Mouse (Mus musculus) heart, embryonic 11.5 days (tissue): ENCODE data around the gene Grm1. TPM values are rescaled to one million over a fixed set of nuclear protein-coding genes. Genes with fewer than 3 reads are reported as not detected.

ENCODE experiments used
- ATAC-seq: fragments of 200-750 bp; cut with Nextera tagmentation; replicated peaks from 2 replicates; pipeline ENCODE4 v1.8.0; 2017; ENCODE audit warnings: moderate library complexity; ENCODE audit not compliant: insufficient number of reproducible peaks, low FRiP score, low TSS enrichment
- H3K27ac ChIP-seq: fragments of 300-500 bp; sonication (generic); 2 replicates; pipeline ENCODE4 v1.5.1; 2014; ENCODE audit warnings: mild to moderate bottlenecking, low read depth, low read length
- H3K27me3 ChIP-seq: fragments of 300-500 bp; sonication (generic); 2 replicates; pipeline ENCODE4 v1.6.1; 2014; ENCODE audit warnings: mild to moderate bottlenecking, low read length, mixed read lengths; ENCODE audit not compliant: control insufficient read depth, insufficient read depth
- H3K36me3 ChIP-seq: fragments of 300-500 bp; sonication (generic); 2 replicates; pipeline ENCODE4 v1.6.1; 2014; ENCODE audit warnings: mild to moderate bottlenecking, low read length, moderate library complexity, mixed read lengths; ENCODE audit not compliant: control insufficient read depth, insufficient read depth
- H3K4me1 ChIP-seq: fragments of 300-500 bp; sonication (generic); 2 replicates; pipeline ENCODE4 v1.6.1; 2014; ENCODE audit warnings: low read length; ENCODE audit not compliant: control insufficient read depth, insufficient read depth
- H3K4me2 ChIP-seq: fragments of 300-500 bp; sonication (generic); 2 replicates; pipeline ENCODE4 v1.6.1; 2014; ENCODE audit warnings: mild to moderate bottlenecking, moderate library complexity
- H3K4me3 ChIP-seq: fragments of 300-500 bp; sonication (generic); 2 replicates; pipeline ENCODE4 v1.5.1; 2014; ENCODE audit warnings: low read depth, low read length
- H3K9ac ChIP-seq: fragments of 300-500 bp; sonication (generic); 2 replicates; pipeline ENCODE4 v1.6.1; 2014; ENCODE audit warnings: mild to moderate bottlenecking, low read depth, low read length, moderate library complexity
- H3K9me3 ChIP-seq: fragments of 300-500 bp; sonication (generic); replicated peaks from 2 replicates; pipeline ENCODE4 v1.6.1; 2016; ENCODE audit warnings: low read length; ENCODE audit not compliant: control insufficient read depth
- WGBS: fragments of 180-500 bp; shearing (Covaris S2); extraction: QIAGEN DNeasy Blood & Tissue Kit; methylation state at CpG from one replicate; pipeline ENCODE4 v1.1.7; 2014; ENCODE audit not compliant: insufficient replicate concordance; 5-methylcytosine and 5-hydroxymethylcytosine counted together
- polyA plus RNA-seq: library from polyadenylated mRNA; unstranded; fragments of >200 nt; fragmentation: Nextera tagmentation; extraction: Ambion mirVana; gene quantifications from 2 replicates; pipeline ENCODE4 v1.2.1, GENCODE M21; 2014

Grm1 gene
- polyA plus RNA-seq, 1 experiment from 2014 or later: not detected

DNA sequence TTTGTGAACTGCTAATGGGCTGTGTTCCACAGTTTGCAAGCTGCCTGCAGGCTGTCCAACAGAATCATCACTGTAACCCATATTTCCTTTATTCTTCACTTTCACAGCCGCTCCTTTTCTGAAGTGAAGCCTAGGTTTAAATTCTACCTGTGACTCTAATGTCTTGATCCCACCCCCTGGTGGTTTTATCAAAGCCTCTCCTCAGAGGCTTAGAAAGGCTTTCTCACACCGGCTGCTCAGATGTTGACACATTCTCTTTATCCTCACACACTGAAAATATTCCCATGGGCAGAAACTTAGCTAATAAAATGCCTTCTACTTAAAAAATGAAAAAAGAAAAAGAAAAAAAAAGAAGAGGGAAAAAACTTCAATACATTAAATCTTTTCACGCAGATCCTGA, 210.0 kb downstream of the Grm1 start:
- 30% methylated on average over 3 of the region's 3 CpGs for WGBS
- H3K4me3 ChIP-seq: no peak overlapping the region
- no peak for ATAC-seq
- no peaks in the 10 kb centered on the region for H3K36me3 ChIP-seq
- no peak overlapping the region for H3K4me2 ChIP-seq
- H3K4me1 ChIP-seq: no peaks in the 10 kb centered on the region
- no peaks in the 10 kb centered on the region for H3K9me3 ChIP-seq
- H3K9ac ChIP-seq: no peak overlapping the region
- H3K27me3 ChIP-seq: no peaks in the 10 kb centered on the region
- no peak overlapping the region for H3K27ac ChIP-seq

DNA sequence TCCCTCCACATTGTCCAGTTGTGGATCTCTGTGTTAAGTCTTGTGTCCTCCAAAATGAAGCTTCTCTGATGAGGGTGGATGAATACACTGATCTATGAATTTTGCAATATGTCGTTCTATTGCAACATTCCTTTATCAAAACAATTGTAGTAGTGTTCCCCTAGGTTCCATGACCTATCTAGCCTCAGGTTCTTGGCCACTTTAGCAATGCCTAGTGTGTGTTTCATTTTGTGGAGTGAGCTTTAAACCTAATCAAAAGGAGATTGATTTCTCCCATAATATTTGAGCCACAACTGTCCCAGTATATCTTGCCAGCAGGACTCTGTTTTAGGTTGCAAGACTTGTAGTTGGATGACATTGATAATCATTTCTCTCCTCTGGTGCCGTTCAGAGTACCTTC, 211.9 kb downstream of the Grm1 start:
- 64% methylated on average over 2 of the region's 2 CpGs for WGBS
- no peak overlapping the region for H3K9ac ChIP-seq
- no peaks in the 10 kb centered on the region for H3K9me3 ChIP-seq
- no peaks in the 10 kb centered on the region for H3K4me1 ChIP-seq
- ATAC-seq: no peak
- no peaks in the 10 kb centered on the region for H3K36me3 ChIP-seq
- no peaks in the 10 kb centered on the region for H3K27me3 ChIP-seq
- no peak overlapping the region for H3K27ac ChIP-seq
- no peak overlapping the region for H3K4me3 ChIP-seq
- no peak overlapping the region for H3K4me2 ChIP-seq

DNA sequence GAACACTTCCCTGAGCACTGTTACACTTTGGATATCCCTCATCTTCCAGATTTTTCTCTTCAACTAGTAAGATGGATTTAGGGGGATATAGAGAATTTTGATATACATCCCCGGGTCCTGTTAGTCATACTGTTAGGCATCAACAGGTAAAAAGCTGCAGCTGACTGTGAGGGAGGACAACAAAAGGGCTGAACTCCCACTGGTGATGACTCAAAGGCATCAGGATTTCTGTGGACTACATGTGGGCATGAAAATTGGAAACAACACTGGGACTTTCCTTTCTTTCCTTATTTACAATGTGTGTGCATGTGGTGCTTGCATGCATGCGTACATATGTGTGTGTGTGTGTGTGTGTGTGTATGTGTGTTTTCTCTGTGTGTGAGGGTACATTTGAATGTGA, 215.9 kb downstream of the Grm1 start:
- no peak for ATAC-seq
- Histone ChIP-seq H3K4me3 (no peak overlapping the region), H3K9me3 (no peaks in the 10 kb centered on the region), H3K9ac (no peak overlapping the region), H3K4me2 (no peak overlapping the region), H3K36me3 (no peaks in the 10 kb centered on the region), H3K27ac (no peak overlapping the region), H3K27me3 (no peaks in the 10 kb centered on the region), H3K4me1 (no peaks in the 10 kb centered on the region)
- WGBS: 76% methylated on average over 2 of the region's 2 CpGs

DNA sequence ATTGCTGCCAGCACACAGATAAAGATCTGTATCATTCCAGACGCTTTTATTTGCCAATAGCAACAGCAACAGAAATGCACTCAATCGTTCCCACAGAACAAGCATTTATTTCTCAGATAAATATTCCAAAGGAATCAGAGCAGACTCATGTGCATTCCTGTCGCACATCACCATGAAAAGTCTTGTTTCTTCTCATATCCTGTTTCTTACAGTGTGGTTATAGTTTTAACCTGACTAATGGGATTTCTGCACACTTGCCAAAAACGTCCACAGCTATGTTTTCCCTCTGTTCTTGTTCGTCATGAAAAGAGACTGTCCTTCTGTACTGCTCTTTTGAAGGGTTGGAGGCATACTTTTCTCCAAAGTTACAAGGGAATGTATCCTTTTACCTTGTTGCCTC, 217.4 kb downstream of the Grm1 start:
- H3K4me1 ChIP-seq: no peaks in the 10 kb centered on the region
- H3K4me2 ChIP-seq: no peak overlapping the region
- H3K27ac ChIP-seq: no peak overlapping the region
- 58% methylated on average over 5 of the region's 5 CpGs for WGBS
- no peak for ATAC-seq
- no peaks in the 10 kb centered on the region for H3K36me3 ChIP-seq
- no peak overlapping the region for H3K9ac ChIP-seq
- H3K4me3 ChIP-seq: no peak overlapping the region
- H3K9me3 ChIP-seq: no peaks in the 10 kb centered on the region
- H3K27me3 ChIP-seq: no peaks in the 10 kb centered on the region

DNA sequence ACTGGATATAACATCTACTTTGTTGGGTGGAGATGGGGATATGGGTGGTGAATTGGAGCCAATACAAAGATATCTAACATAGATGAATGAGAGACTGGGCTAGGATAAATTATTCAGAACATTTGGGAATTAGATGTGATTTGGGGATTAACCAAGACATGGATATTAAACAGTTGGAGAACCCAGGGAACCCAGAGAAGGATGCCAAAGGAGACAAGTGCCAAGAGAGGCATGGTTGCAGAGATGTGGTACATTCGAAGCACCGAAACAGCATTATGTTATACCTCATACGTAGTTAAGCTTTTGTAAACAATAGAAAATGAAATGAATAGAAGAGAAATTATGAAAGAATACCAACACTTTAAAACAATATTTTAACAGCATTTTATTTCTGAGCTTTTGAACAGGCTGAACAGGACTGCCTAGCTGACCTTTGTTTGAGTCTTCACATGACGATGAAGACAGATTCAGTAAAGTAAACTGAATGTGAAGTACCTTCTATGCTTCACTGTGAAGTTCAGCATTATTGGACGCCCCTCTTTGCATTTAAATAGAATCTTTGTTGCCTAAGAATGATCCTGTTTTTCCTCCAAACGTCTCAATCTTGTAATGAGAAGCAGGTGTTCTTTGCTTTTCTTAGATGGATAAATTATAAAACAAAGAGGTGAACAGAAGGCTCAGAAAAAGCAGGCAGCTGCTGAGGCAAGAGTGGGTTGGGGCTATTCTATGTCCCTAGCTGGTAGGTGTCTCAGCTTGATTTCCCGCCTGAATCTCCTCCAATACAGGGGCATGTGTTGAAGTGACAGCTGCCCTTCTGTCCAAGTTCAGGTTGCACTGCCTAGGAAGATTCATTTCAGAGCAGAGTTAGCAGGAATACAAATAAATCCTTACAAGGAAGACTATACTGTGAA, 234.5 kb downstream of the Grm1 start:
- no peaks in the 10 kb centered on the region for H3K27me3 ChIP-seq
- 75% methylated on average over 7 of the region's 7 CpGs for WGBS

DNA sequence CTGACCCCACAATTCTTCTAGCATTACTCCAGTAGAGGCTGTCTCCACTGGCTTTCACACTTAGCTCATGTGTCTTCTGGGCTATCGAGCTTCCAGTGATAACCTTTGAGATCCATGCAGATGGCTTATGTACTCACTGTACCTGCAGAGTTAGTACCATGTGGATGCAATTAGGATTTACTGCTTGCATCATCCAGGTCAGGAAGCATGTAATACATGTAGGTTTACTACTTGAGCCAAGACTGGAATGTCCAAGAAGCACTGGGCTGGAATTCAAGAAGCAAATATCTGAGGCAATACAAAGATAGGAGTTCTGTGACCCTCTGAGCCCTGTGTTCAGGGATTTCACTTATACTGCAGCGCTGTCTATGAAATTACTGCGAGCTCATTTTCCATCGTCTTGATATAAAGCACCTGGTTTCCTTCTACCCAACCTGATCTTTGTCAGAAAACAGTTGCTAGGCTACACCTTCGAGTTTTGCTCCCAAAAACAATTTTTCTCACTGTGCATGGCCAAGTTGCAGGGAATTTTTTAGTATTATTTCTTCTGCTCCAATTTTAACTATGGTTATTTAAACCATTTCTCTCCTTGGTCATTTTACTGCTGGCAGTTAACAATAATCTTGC, 237.0 kb downstream of the Grm1 start:
- H3K9ac ChIP-seq: no peak overlapping the region
- no peaks in the 10 kb centered on the region for H3K36me3 ChIP-seq
- ATAC-seq: no peak
- no peaks in the 10 kb centered on the region for H3K9me3 ChIP-seq
- no peak overlapping the region for H3K4me2 ChIP-seq
- no peaks in the 10 kb centered on the region for H3K4me1 ChIP-seq
- H3K4me3 ChIP-seq: no peak overlapping the region
- 73% methylated on average over 5 of the region's 5 CpGs for WGBS
- H3K27ac ChIP-seq: no peak overlapping the region
- H3K27me3 ChIP-seq: no peaks in the 10 kb centered on the region

More for the DNA sequence above, 234.5 kb downstream of the Grm1 start:
- no peak overlapping the region for H3K9ac ChIP-seq
- H3K4me2 ChIP-seq: no peak overlapping the region
- no peak overlapping the region for H3K27ac ChIP-seq
- H3K4me1 ChIP-seq: no peaks in the 10 kb centered on the region
- ATAC-seq: no peak
- no peaks in the 10 kb centered on the region for H3K36me3 ChIP-seq
- no peak overlapping the region for H3K4me3 ChIP-seq
- H3K9me3 ChIP-seq: no peaks in the 10 kb centered on the region

DNA sequence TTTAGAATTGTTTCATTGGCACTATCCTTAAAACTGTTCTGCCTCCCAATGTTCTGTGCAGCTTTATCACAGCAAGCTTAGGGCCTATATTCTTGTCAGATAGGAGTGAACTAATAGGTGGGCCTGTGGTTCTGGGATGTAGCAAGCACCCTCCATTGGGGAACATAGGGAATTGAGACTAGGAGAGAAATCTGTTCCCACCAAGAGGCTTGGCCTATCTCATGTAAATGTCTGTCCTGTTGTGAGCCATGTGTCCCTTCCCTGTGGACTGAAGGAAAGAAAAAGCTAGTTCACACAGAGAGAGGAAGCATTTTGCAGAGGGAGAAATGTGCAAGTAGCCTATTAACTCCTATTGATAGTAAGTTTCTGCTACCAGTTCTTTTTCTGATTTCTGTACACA, 246.8 kb downstream of the Grm1 start:
- H3K9ac ChIP-seq: no peak overlapping the region
- H3K9me3 ChIP-seq: no peaks in the 10 kb centered on the region
- no peak overlapping the region for H3K27ac ChIP-seq
- H3K4me3 ChIP-seq: no peak overlapping the region
- no peak overlapping the region for H3K4me2 ChIP-seq
- H3K4me1 ChIP-seq: no peaks in the 10 kb centered on the region
- no peak for ATAC-seq
- H3K27me3 ChIP-seq: no peaks in the 10 kb centered on the region
- H3K36me3 ChIP-seq: no peaks in the 10 kb centered on the region

DNA sequence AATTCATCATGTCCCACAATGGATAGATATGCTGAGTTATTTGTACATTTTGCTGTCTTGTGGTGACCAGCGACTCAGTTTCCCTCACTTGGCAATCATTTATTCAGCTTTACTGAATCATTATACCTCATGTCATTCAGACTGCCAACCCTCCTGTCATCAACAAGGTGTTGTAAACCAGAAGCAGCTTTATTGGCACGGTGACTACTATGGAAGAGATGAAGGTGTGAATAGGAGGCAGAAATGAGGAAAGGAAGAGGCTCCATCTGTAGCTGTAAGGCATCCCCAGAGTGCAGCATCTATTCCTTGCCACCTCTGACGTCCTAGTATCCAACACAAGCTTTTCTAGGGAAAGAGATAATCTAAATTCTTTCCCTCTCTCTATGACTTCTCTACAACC, 247.3 kb downstream of the Grm1 start:
- no peak for ATAC-seq
- WGBS: 74% methylated on average over 3 of the region's 3 CpGs
- no peaks in the 10 kb centered on the region for H3K9me3 ChIP-seq
- H3K36me3 ChIP-seq: no peaks in the 10 kb centered on the region
- H3K4me2 ChIP-seq: no peak overlapping the region
- no peaks in the 10 kb centered on the region for H3K27me3 ChIP-seq
- H3K4me3 ChIP-seq: no peak overlapping the region
- H3K9ac ChIP-seq: no peak overlapping the region
- no peaks in the 10 kb centered on the region for H3K4me1 ChIP-seq
- no peak overlapping the region for H3K27ac ChIP-seq

DNA sequence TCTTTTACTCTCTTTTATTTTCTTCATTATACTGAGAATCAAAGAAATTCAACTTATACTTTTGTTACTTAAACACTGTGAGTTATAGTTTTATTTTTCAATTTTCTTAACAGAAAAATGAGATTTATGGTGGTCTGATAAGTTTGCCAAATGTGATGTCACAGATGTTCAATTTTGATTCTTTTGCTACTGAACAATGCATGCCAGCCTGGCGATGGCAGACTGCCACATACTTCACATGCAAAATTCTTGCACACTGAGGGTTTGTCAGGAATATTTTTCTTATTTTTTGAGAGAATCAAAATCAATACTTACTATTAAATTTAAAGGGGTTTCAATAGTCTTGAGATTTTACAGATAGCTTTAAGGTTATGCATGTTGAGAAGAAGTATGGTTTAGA, 251.0 kb downstream of the Grm1 start:
- Histone ChIP-seq H3K9me3 (no peaks in the 10 kb centered on the region), H3K4me1 (no peaks in the 10 kb centered on the region), H3K4me3 (no peak overlapping the region), H3K4me2 (no peak overlapping the region), H3K36me3 (no peaks in the 10 kb centered on the region), H3K9ac (no peak overlapping the region), H3K27ac (no peak overlapping the region), H3K27me3 (no peaks in the 10 kb centered on the region)
- WGBS: 73% methylated on average over 1 of the region's 1 CpGs
- no peak for ATAC-seq
